Mouse (Mus musculus): ENCODE data around the gene Sult1c2. TPM values are rescaled to one million over a fixed set of nuclear protein-coding genes. Genes with fewer than 3 reads are reported as not detected.
"Not testable (repeated sequence)": the region's sequence is repeated elsewhere in the genome, so short reads cannot be mapped to it uniquely, and the experiment has no call there.

Gene Sult1c2
- polyA plus RNA-seq, 1 experiment from 2014 or later = 0.93 TPM

GRCm38 (mm10) chr17:53860548-53860947, 14.4 kb upstream of the Sult1c2 start:
- Histone ChIP-seq H3K9ac (ENCODE audit: low read depth, low read length) (no peak overlapping the region), H3K27ac (ENCODE audit: low read depth, low read length) (no peak overlapping the region), H3K36me3 (ENCODE audit: control insufficient read depth, insufficient read depth) (no peaks in the 10 kb centered on the region), H3K27me3 (replicated peaks; ENCODE audit: control insufficient read depth, insufficient read depth, low read length) (no peaks in the 10 kb centered on the region), H3K9me3 (ENCODE audit: control insufficient read depth) (no peaks in the 10 kb centered on the region), H3K4me1 (replicated peaks; ENCODE audit: control insufficient read depth, insufficient read depth, low read length) (no peaks in the 10 kb centered on the region), H3K4me2 (replicated peaks; ENCODE audit: low read depth) (no peak overlapping the region), H3K4me3 (ENCODE audit: low read depth, low read length) (no peak overlapping the region)
- TF ChIP-seq CTCF (IDR thresholded peaks at IDR 0.05; ENCODE audit: low read depth) = no peak
- ATAC-seq = no peak

GRCm38 (mm10) chr17:53854992-53855391, 8.9 kb upstream of the Sult1c2 start:
- H3K9me3 ChIP-seq (ENCODE audit: control insufficient read depth) = no peaks in the 10 kb centered on the region
- H3K36me3 ChIP-seq (ENCODE audit: control insufficient read depth, insufficient read depth) = no peaks in the 10 kb centered on the region
- 67% methylated on average over 3 of the region's 3 CpGs for WGBS
- no peaks in the 10 kb centered on the region for H3K27me3 ChIP-seq (replicated peaks; ENCODE audit: control insufficient read depth, insufficient read depth, low read length)
- H3K9ac ChIP-seq (ENCODE audit: low read depth, low read length) = no peak overlapping the region
- no peaks in the 10 kb centered on the region for H3K4me1 ChIP-seq (replicated peaks; ENCODE audit: control insufficient read depth, insufficient read depth, low read length)
- no peak overlapping the region for H3K4me2 ChIP-seq (replicated peaks; ENCODE audit: low read depth)
- no peak overlapping the region for H3K4me3 ChIP-seq (ENCODE audit: low read depth, low read length)
- no peak for TF ChIP-seq CTCF (IDR thresholded peaks at IDR 0.05; ENCODE audit: low read depth)
- no peak for ATAC-seq
- no peak overlapping the region for H3K27ac ChIP-seq (ENCODE audit: low read depth, low read length)

GRCm38 (mm10) chr17:53845796-53846195, 343 bp downstream of the Sult1c2 start:
- Histone ChIP-seq H3K27ac (ENCODE audit: low read depth, low read length) (no peak overlapping the region), H3K4me1 (replicated peaks; ENCODE audit: control insufficient read depth, insufficient read depth, low read length) (no peaks in the 10 kb centered on the region), H3K9me3 (ENCODE audit: control insufficient read depth) (no peaks in the 10 kb centered on the region), H3K9ac (ENCODE audit: low read depth, low read length) (no peak overlapping the region), H3K36me3 (ENCODE audit: control insufficient read depth, insufficient read depth) (no peaks in the 10 kb centered on the region), H3K27me3 (replicated peaks; ENCODE audit: control insufficient read depth, insufficient read depth, low read length) (no peaks in the 10 kb centered on the region), H3K4me2 (replicated peaks; ENCODE audit: low read depth) (0 out of 2 replicates have a peak overlapping the region, but pooled peaks have one; percentile 3), H3K4me3 (ENCODE audit: low read depth, low read length) (no peak overlapping the region)
- TF ChIP-seq CTCF (IDR thresholded peaks at IDR 0.05; ENCODE audit: low read depth) = no peak
- WGBS = 51% methylated on average over 7 of the region's 7 CpGs
- ATAC-seq = peak; percentile 90

GRCm38 (mm10) chr17:53833366-53833765, 12.8 kb downstream of the Sult1c2 start:
- 55% methylated on average over 3 of the region's 3 CpGs for WGBS
- no peak overlapping the region for H3K9ac ChIP-seq (ENCODE audit: low read depth, low read length)
- no peak for ATAC-seq

GRCm38 (mm10) chr17:53803974-53804373, 42.2 kb downstream of the Sult1c2 start:
- not testable (repeated sequence) for H3K4me2 ChIP-seq (replicated peaks; ENCODE audit: low read depth); H3K27ac ChIP-seq (ENCODE audit: low read depth, low read length); H3K9me3 ChIP-seq (ENCODE audit: control insufficient read depth); H3K4me3 ChIP-seq (ENCODE audit: low read depth, low read length); H3K36me3 ChIP-seq (ENCODE audit: control insufficient read depth, insufficient read depth); ATAC-seq; H3K9ac ChIP-seq (ENCODE audit: low read depth, low read length); H3K4me1 ChIP-seq (replicated peaks; ENCODE audit: control insufficient read depth, insufficient read depth, low read length); H3K27me3 ChIP-seq (replicated peaks; ENCODE audit: control insufficient read depth, insufficient read depth, low read length)
- WGBS = 79% methylated on average over 16 of the region's 16 CpGs

More at GRCm38 (mm10) chr17:53833366-53833765, 12.8 kb downstream of the Sult1c2 start:
- Histone ChIP-seq H3K4me3 (ENCODE audit: low read depth, low read length) (no peak overlapping the region), H3K36me3 (ENCODE audit: control insufficient read depth, insufficient read depth) (no peaks in the 10 kb centered on the region), H3K4me1 (replicated peaks; ENCODE audit: control insufficient read depth, insufficient read depth, low read length) (no peaks in the 10 kb centered on the region), H3K9me3 (ENCODE audit: control insufficient read depth) (no peaks in the 10 kb centered on the region), H3K4me2 (replicated peaks; ENCODE audit: low read depth) (no peak overlapping the region), H3K27me3 (replicated peaks; ENCODE audit: control insufficient read depth, insufficient read depth, low read length) (no peaks in the 10 kb centered on the region), H3K27ac (ENCODE audit: low read depth, low read length) (no peak overlapping the region)
- peak; percentile 69 for TF ChIP-seq CTCF (IDR thresholded peaks at IDR 0.05; ENCODE audit: low read depth)

GRCm38 (mm10) chr17:53783381-53783780, 62.8 kb downstream of the Sult1c2 start:
- no peak for TF ChIP-seq CTCF (IDR thresholded peaks at IDR 0.05; ENCODE audit: low read depth)
- Histone ChIP-seq H3K9me3 (ENCODE audit: control insufficient read depth) (no peaks in the 10 kb centered on the region), H3K4me3 (ENCODE audit: low read depth, low read length) (no peak overlapping the region), H3K36me3 (ENCODE audit: control insufficient read depth, insufficient read depth) (no peaks in the 10 kb centered on the region), H3K4me1 (replicated peaks; ENCODE audit: control insufficient read depth, insufficient read depth, low read length) (no peaks in the 10 kb centered on the region), H3K4me2 (replicated peaks; ENCODE audit: low read depth) (no peak overlapping the region), H3K9ac (ENCODE audit: low read depth, low read length) (no peak overlapping the region), H3K27me3 (replicated peaks; ENCODE audit: control insufficient read depth, insufficient read depth, low read length) (no peaks in the 10 kb centered on the region), H3K27ac (ENCODE audit: low read depth, low read length) (no peak overlapping the region)
- 72% methylated on average over 1 of the region's 1 CpGs for WGBS
- no peak for ATAC-seq

Other genes with a start within 250 kb of the Sult1c2 start
- 11.8 and 13.0 TPM in 2 replicates for gene Sgo1, start 157.0 kb downstream of the Sult1c2 start, polyA plus RNA-seq (2015; fragmentation: Nextera tagmentation; extraction: Ambion mirVana)
- gene Sult1c1, start 144.3 kb upstream of the Sult1c2 start, polyA plus RNA-seq (2015; fragmentation: Nextera tagmentation; extraction: Ambion mirVana) = not detected in 2 replicates

All from intestine, postnatal 0 days (tissue).